Mouse (Mus musculus): ENCODE measurements around the gene Bfsp1. TPM values are rescaled to one million over a fixed set of nuclear protein-coding genes. Genes with fewer than 3 reads are reported as not detected.

The Bfsp1 gene
- polyA plus RNA-seq, 1 experiment from 2014 or later, result 1.6 TPM

GRCm38 (mm10) chr2:143867326-143867725, 4.4 kb upstream of the Bfsp1 start:
- Histone ChIP-seq H3K9me3 (ENCODE audit: control insufficient read depth, low read length) (no peaks in the 10 kb centered on the region), H3K36me3 (ENCODE audit: control insufficient read depth, insufficient read depth, low read length) (no peaks in the 10 kb centered on the region), H3K4me3 (ENCODE audit: low read length) (peak overlapping the region; percentile 18; the same call in 1 of the 2 replicates), H3K27ac (ENCODE audit: low read length) (no peak overlapping the region), H3K4me1 (replicated peaks; ENCODE audit: control insufficient read depth, insufficient read depth, low read length) (peaks cover 11% of the 10 kb centered on the region), H3K4me2 (ENCODE audit: low read depth, low read length) (peak overlapping the region; percentile 33; the same call in 1 of the 2 replicates), H3K27me3 (ENCODE audit: control insufficient read depth, insufficient read depth, low read depth, low read length) (no peaks in the 10 kb centered on the region; the same call in 1 of the 2 replicates), H3K9ac (ENCODE audit: low read length) (no peak overlapping the region)
- 2% methylated on average over 6 of the region's 6 CpGs for WGBS
- ATAC-seq (ENCODE audit: low read depth), result peak; percentile 64

GRCm38 (mm10) chr2:143864600-143864999, 1.6 kb upstream of the Bfsp1 start:
- Histone ChIP-seq H3K4me1 (replicated peaks; ENCODE audit: control insufficient read depth, insufficient read depth, low read length) (peaks cover 6% of the 10 kb centered on the region), H3K27ac (ENCODE audit: low read length) (no peak overlapping the region), H3K4me3 (ENCODE audit: low read length) (no peak overlapping the region), H3K9me3 (ENCODE audit: control insufficient read depth, low read length) (no peaks in the 10 kb centered on the region), H3K36me3 (ENCODE audit: control insufficient read depth, insufficient read depth, low read length) (no peaks in the 10 kb centered on the region), H3K27me3 (ENCODE audit: control insufficient read depth, insufficient read depth, low read depth, low read length) (no peaks in the 10 kb centered on the region; the same call in 1 of the 2 replicates), H3K4me2 (ENCODE audit: low read depth, low read length) (no peak overlapping the region), H3K9ac (ENCODE audit: low read length) (no peak overlapping the region)
- WGBS, result 36% methylated on average over 8 of the region's 8 CpGs
- no peak for ATAC-seq (ENCODE audit: low read depth)

GRCm38 (mm10) chr2:143859166-143859565, 3.8 kb downstream of the Bfsp1 start:
- Histone ChIP-seq H3K9me3 (ENCODE audit: control insufficient read depth, low read length) (no peaks in the 10 kb centered on the region), H3K9ac (ENCODE audit: low read length) (no peak overlapping the region), H3K36me3 (ENCODE audit: control insufficient read depth, insufficient read depth, low read length) (no peaks in the 10 kb centered on the region), H3K4me1 (replicated peaks; ENCODE audit: control insufficient read depth, insufficient read depth, low read length) (peaks cover 6% of the 10 kb centered on the region), H3K27ac (ENCODE audit: low read length) (no peak overlapping the region), H3K4me2 (ENCODE audit: low read depth, low read length) (no peak overlapping the region), H3K27me3 (ENCODE audit: control insufficient read depth, insufficient read depth, low read depth, low read length) (no peaks in the 10 kb centered on the region; the same call in 1 of the 2 replicates), H3K4me3 (ENCODE audit: low read length) (no peak overlapping the region)
- WGBS, result 78% methylated on average over 2 of the region's 2 CpGs
- no peak for ATAC-seq (ENCODE audit: low read depth)

GRCm38 (mm10) chr2:143853447-143853846, 9.5 kb downstream of the Bfsp1 start:
- H3K27ac ChIP-seq (ENCODE audit: low read length), result peak overlapping the region; percentile 72; the same call in 1 of the 2 replicates
- peak; percentile 46 for ATAC-seq (ENCODE audit: low read depth)
- no peak overlapping the region for H3K4me2 ChIP-seq (ENCODE audit: low read depth, low read length)
- WGBS, result 66% methylated on average over 4 of the region's 4 CpGs
- no peaks in the 10 kb centered on the region for H3K9me3 ChIP-seq (ENCODE audit: control insufficient read depth, low read length)
- H3K9ac ChIP-seq (ENCODE audit: low read length), result no peak overlapping the region
- H3K4me1 ChIP-seq (replicated peaks; ENCODE audit: control insufficient read depth, insufficient read depth, low read length), result peaks cover 10% of the 10 kb centered on the region
- no peak overlapping the region for H3K4me3 ChIP-seq (ENCODE audit: low read length)
- no peaks in the 10 kb centered on the region for H3K36me3 ChIP-seq (ENCODE audit: control insufficient read depth, insufficient read depth, low read length)
- no peaks in the 10 kb centered on the region for H3K27me3 ChIP-seq (ENCODE audit: control insufficient read depth, insufficient read depth, low read depth, low read length)

- Histone ChIP-seq H3K4me3 (ENCODE audit: low read length) (no peak overlapping the region), H3K4me2 (ENCODE audit: low read depth, low read length) (no peak overlapping the region), H3K27me3 (ENCODE audit: control insufficient read depth, insufficient read depth, low read depth, low read length) (no peaks in the 10 kb centered on the region), H3K27ac (ENCODE audit: low read length) (peak overlapping the region; percentile 72), H3K36me3 (ENCODE audit: control insufficient read depth, insufficient read depth, low read length) (no peaks in the 10 kb centered on the region), H3K9me3 (ENCODE audit: control insufficient read depth, low read length) (no peaks in the 10 kb centered on the region), H3K4me1 (replicated peaks; ENCODE audit: control insufficient read depth, insufficient read depth, low read length) (peaks cover 14% of the 10 kb centered on the region), H3K9ac (ENCODE audit: low read length) (no peak overlapping the region)
- peak; percentile 55 for ATAC-seq (ENCODE audit: low read depth)
- 29% methylated on average over 18 of the region's 18 CpGs for WGBS
Observed at GRCm38 (mm10) chr2:143852295-143853275, 10.4 kb downstream of the Bfsp1 start.

- ATAC-seq (ENCODE audit: low read depth), result no peak
- Histone ChIP-seq H3K9me3 (ENCODE audit: control insufficient read depth, low read length) (no peaks in the 10 kb centered on the region), H3K27ac (ENCODE audit: low read length) (peak overlapping the region; percentile 72), H3K4me2 (ENCODE audit: low read depth, low read length) (no peak overlapping the region), H3K4me1 (replicated peaks; ENCODE audit: control insufficient read depth, insufficient read depth, low read length) (peaks cover 19% of the 10 kb centered on the region), H3K27me3 (ENCODE audit: control insufficient read depth, insufficient read depth, low read depth, low read length) (no peaks in the 10 kb centered on the region), H3K9ac (ENCODE audit: low read length) (no peak overlapping the region), H3K4me3 (ENCODE audit: low read length) (no peak overlapping the region), H3K36me3 (ENCODE audit: control insufficient read depth, insufficient read depth, low read length) (no peaks in the 10 kb centered on the region)
- 76% methylated on average over 12 of the region's 12 CpGs for WGBS
Observed at GRCm38 (mm10) chr2:143851354-143852221, 11.4 kb downstream of the Bfsp1 start.

- no peak overlapping the region for H3K9ac ChIP-seq (ENCODE audit: low read length)
- ATAC-seq (ENCODE audit: low read depth), result no peak
- 44% methylated on average over 3 of the region's 3 CpGs for WGBS
- no peak overlapping the region for H3K4me3 ChIP-seq (ENCODE audit: low read length)
- H3K36me3 ChIP-seq (ENCODE audit: control insufficient read depth, insufficient read depth, low read length), result no peaks in the 10 kb centered on the region
- H3K27me3 ChIP-seq (ENCODE audit: control insufficient read depth, insufficient read depth, low read depth, low read length), result no peaks in the 10 kb centered on the region
- H3K9me3 ChIP-seq (ENCODE audit: control insufficient read depth, low read length), result no peaks in the 10 kb centered on the region
- peaks cover 18% of the 10 kb centered on the region for H3K4me1 ChIP-seq (replicated peaks; ENCODE audit: control insufficient read depth, insufficient read depth, low read length)
- peak overlapping the region; percentile 73 for H3K27ac ChIP-seq (ENCODE audit: low read length)
- no peak overlapping the region for H3K4me2 ChIP-seq (ENCODE audit: low read depth, low read length)
Observed at GRCm38 (mm10) chr2:143847291-143847690, 15.7 kb downstream of the Bfsp1 start.

- Histone ChIP-seq H3K9me3 (ENCODE audit: control insufficient read depth, low read length) (no peaks in the 10 kb centered on the region), H3K9ac (ENCODE audit: low read length) (no peak overlapping the region), H3K27me3 (ENCODE audit: control insufficient read depth, insufficient read depth, low read depth, low read length) (no peaks in the 10 kb centered on the region), H3K4me3 (ENCODE audit: low read length) (no peak overlapping the region), H3K4me1 (replicated peaks; ENCODE audit: control insufficient read depth, insufficient read depth, low read length) (peaks cover 16% of the 10 kb centered on the region), H3K36me3 (ENCODE audit: control insufficient read depth, insufficient read depth, low read length) (no peaks in the 10 kb centered on the region), H3K27ac (ENCODE audit: low read length) (peak overlapping the region; percentile 73), H3K4me2 (ENCODE audit: low read depth, low read length) (no peak overlapping the region)
- WGBS, result 27% methylated on average over 4 of the region's 4 CpGs
- peak; percentile 95 for ATAC-seq (ENCODE audit: low read depth)
Observed at GRCm38 (mm10) chr2:143846799-143847198, 16.2 kb downstream of the Bfsp1 start.

GRCm38 (mm10) chr2:143844779-143845178, 18.2 kb downstream of the Bfsp1 start:
- Histone ChIP-seq H3K9ac (ENCODE audit: low read length) (no peak overlapping the region), H3K27me3 (ENCODE audit: control insufficient read depth, insufficient read depth, low read depth, low read length) (no peaks in the 10 kb centered on the region), H3K9me3 (ENCODE audit: control insufficient read depth, low read length) (no peaks in the 10 kb centered on the region), H3K27ac (ENCODE audit: low read length) (no peak overlapping the region), H3K4me2 (ENCODE audit: low read depth, low read length) (no peak overlapping the region), H3K4me3 (ENCODE audit: low read length) (no peak overlapping the region), H3K4me1 (replicated peaks; ENCODE audit: control insufficient read depth, insufficient read depth, low read length) (peaks cover 16% of the 10 kb centered on the region), H3K36me3 (ENCODE audit: control insufficient read depth, insufficient read depth, low read length) (no peaks in the 10 kb centered on the region)
- WGBS, result 77% methylated on average over 5 of the region's 5 CpGs
- no peak for ATAC-seq (ENCODE audit: low read depth)

Data from lung, embryonic 16.5 days (tissue).